Mouse (Mus musculus): ENCODE results near the gene Sgms1.

- no peak for TF ChIP-seq POLR2A (IDR thresholded peaks at IDR 0.05; ENCODE audit: insufficient read depth, low read depth, low read length)
- no peak for TF ChIP-seq CTCF (IDR thresholded peaks at IDR 0.05)
- TF ChIP-seq EP300 (IDR thresholded peaks at IDR 0.05; ENCODE audit: insufficient read depth, low read depth, low read length): no peak
These were observed 178.3 kb downstream of the Sgms1 start for GRCm38 (mm10) chr19:32211293-32211585.

Measured in heart, adult 2 months (tissue).